Mouse (Mus musculus) liver, postnatal 0 days (tissue): Measurements from ENCODE around the gene Pvr.

Experiments used
- CTCF ChIP-seq: sonication (generic); IDR thresholded peaks from 2 replicates; pipeline ENCODE4 v1.5.1; 2016; ENCODE audit warnings: antibody characterized with exemption, low read depth
- EP300 ChIP-seq: IDR thresholded peaks from 2 replicates; pipeline ENCODE4 v1.6.1; 2016; ENCODE audit warnings: antibody characterized with exemption, low read depth, mild to moderate bottlenecking

- TF ChIP-seq CTCF = no peak
- no peak for TF ChIP-seq EP300
Observed at GRCm38 (mm10) chr7:19937229-19937821, 16.4 kb upstream of the Pvr start.
